Mouse (Mus musculus) CH12.LX (cell line): ENCODE measurements around the gene Tm6sf2.

Experiments used
- CHD2 ChIP-seq: IDR thresholded peaks from 2 replicates; pipeline ENCODE4 v1.6.1; 2011; ENCODE audit warnings: low read length, improper control_type of control experiment
- CTCF ChIP-seq, 2 experiments: IDR thresholded peaks in 1 of 2; conservative IDR thresholded peaks in 1 of 2; 2 replicates each; pipeline ENCODE4 v1.5.1; 2011 to 2012; ENCODE audit warnings: low read depth in 2 of 2, low read length in 2 of 2, improper control_type of control experiment in 1 of 2, inconsistent platforms in 1 of 2, mild to moderate bottlenecking in 1 of 2, moderate library complexity in 1 of 2
- EP300 ChIP-seq: IDR thresholded peaks from 2 replicates; pipeline ENCODE4 v1.6.1; 2011; ENCODE audit warnings: low read length, improper control_type of control experiment
- GABPA ChIP-seq: IDR thresholded peaks from 2 replicates; pipeline ENCODE4 v1.6.1; 2012; ENCODE audit warnings: low read depth, low read length, improper control_type of control experiment, inconsistent platforms; ENCODE audit not compliant: insufficient replicate concordance
- HCFC1 ChIP-seq: IDR thresholded peaks from 2 replicates; pipeline ENCODE4 v1.6.1; 2012; ENCODE audit warnings: low read depth, mild to moderate bottlenecking, inconsistent platforms, low read length, improper control_type of control experiment
- MAFK ChIP-seq: IDR thresholded peaks from 2 replicates; pipeline ENCODE4 v1.6.1; 2011; ENCODE audit warnings: low read length, improper control_type of control experiment; ENCODE audit not compliant: insufficient replicate concordance
- MYC ChIP-seq: IDR thresholded peaks from 2 replicates; pipeline ENCODE4 v1.6.1; 2011; ENCODE audit warnings: low read depth, mild to moderate bottlenecking, improper control_type of control experiment, low read length
- NRF1 ChIP-seq: IDR thresholded peaks from 2 replicates; pipeline ENCODE4 v1.6.1; 2014; ENCODE audit warnings: low read depth, mild to moderate bottlenecking, inconsistent platforms, low read length, improper control_type of control experiment, moderate library complexity
- POLR2A ChIP-seq: IDR thresholded peaks from 2 replicates; pipeline ENCODE4 v1.6.1; 2011; ENCODE audit warnings: low read depth, mild to moderate bottlenecking, improper control_type of control experiment, low read length
- POLR2AphosphoS2 ChIP-seq: IDR thresholded peaks from 2 replicates; pipeline ENCODE4 v1.6.1; 2011; ENCODE audit warnings: low read depth, low read length, improper control_type of control experiment
- USF2 ChIP-seq: conservative IDR thresholded peaks from 2 replicates; pipeline ENCODE4 v1.6.1; 2011; ENCODE audit warnings: low read depth, low read length, improper control_type of control experiment
- ZNF384 ChIP-seq: IDR thresholded peaks from 2 replicates; pipeline ENCODE4 v1.6.1; 2012; ENCODE audit warnings: low read depth, low read length, improper control_type of control experiment, inconsistent platforms

DNA sequence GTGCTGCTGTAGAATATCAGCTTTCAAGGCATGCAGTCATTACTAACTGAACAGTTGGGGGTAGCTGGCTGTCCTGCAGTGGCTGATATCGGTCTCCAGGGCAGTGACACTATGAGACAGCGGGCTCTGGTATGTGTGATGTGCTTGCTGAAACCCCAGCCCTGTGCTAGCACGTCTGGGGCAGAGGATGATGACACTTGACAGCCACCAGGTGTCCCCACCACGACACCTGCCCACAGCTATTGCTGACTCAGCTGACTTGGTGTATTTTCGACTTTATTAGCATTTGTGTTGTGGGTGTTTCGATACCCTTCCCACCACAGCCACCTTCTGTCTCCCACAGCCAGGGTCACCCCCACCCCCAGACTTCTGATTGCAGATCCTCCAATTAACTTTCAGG lies 31.8 kb downstream of the Tm6sf2 start:
- TF ChIP-seq POLR2A (no peak), CTCF (conservative IDR thresholded peaks at IDR 0.05 in 1 of 2, IDR thresholded peaks at IDR 0.05 in 1 of 2; ENCODE audit: low read depth in 2 of 2, low read length in 2 of 2) (peak; percentile 62 to 93), HCFC1 (no peak), NRF1 (no peak), GABPA (no peak), MAFK (peak; percentile 100), CHD2 (no peak), ZNF384 (no peak), MYC (0 out of 2 replicates have a peak, but pooled peaks have one; percentile 19), POLR2AphosphoS2 (no peak), USF2 (no peak), EP300 (no peak)
